Mouse (Mus musculus): ENCODE data around the gene Gm11549. TPM values are rescaled to one million over a fixed set of nuclear protein-coding genes. Genes with fewer than 3 reads are reported as not detected.

Gm11549 gene
- polyA plus RNA-seq, 1 experiment from 2014 or later, result 0.17 TPM

Small RNAs within 50 kb of the gene (microRNA-seq; reads per million reads assigned to microRNA genes)
- gene Mir7009, result 0.74 reads per million

Other genes starting within 250 kb of the Gm11549 start
- 442 and 480 TPM in 2 replicates for gene Anxa5, start 45.9 kb downstream of the Gm11549 start, polyA plus RNA-seq (2015; fragmentation: Nextera tagmentation; extraction: Ambion mirVana)
- gene 1810062G17Rik, start 45.9 kb downstream of the Gm11549 start, polyA plus RNA-seq (2015; fragmentation: Nextera tagmentation; extraction: Ambion mirVana), result 2.6 and 2.9 TPM in 2 replicates
- gene Exosc9, start 30.8 kb upstream of the Gm11549 start, polyA plus RNA-seq (2015; fragmentation: Nextera tagmentation; extraction: Ambion mirVana), result 61.2 and 66.1 TPM in 2 replicates
- gene Ccna2, start 50.3 kb upstream of the Gm11549 start, polyA plus RNA-seq (2015; fragmentation: Nextera tagmentation; extraction: Ambion mirVana), result 215 and 219 TPM in 2 replicates
- gene Bbs7, start 91.7 kb upstream of the Gm11549 start, polyA plus RNA-seq (2015; fragmentation: Nextera tagmentation; extraction: Ambion mirVana), result 17.5 and 17.6 TPM in 2 replicates
- gene Trpc3, start 168.4 kb upstream of the Gm11549 start, polyA plus RNA-seq (2015; fragmentation: Nextera tagmentation; extraction: Ambion mirVana), result 2.3 and 3.3 TPM in 2 replicates

All from lung, embryonic 15.5 days (tissue).